Mouse (Mus musculus) bone marrow, adult 2 months (tissue): ENCODE measurements around the gene Spta1.

ENCODE experiments used
- CTCF ChIP-seq: fragments of 200-500 bp; IDR thresholded peaks from 2 replicates; pipeline ENCODE4 v1.5.1; 2011; ENCODE audit warnings: low read length, control low read depth; ENCODE audit not compliant: control insufficient read depth, insufficient read depth
- POLR2A ChIP-seq: fragments of 200-500 bp; IDR thresholded peaks from 2 replicates; pipeline ENCODE4 v1.6.1; 2011; ENCODE audit warnings: low read depth, mild to moderate bottlenecking, control low read depth, low read length, borderline replicate concordance; ENCODE audit not compliant: control insufficient read depth

GRCm38 (mm10) chr1:174172605-174173004 is at the start of gene Spta1:
- TF ChIP-seq POLR2A (no peak), CTCF (no peak)
